Mouse (Mus musculus) kidney, postnatal 0 days (tissue): ENCODE measurements around the gene Ccser1. TPM values are rescaled to one million over a fixed set of nuclear protein-coding genes. Genes with fewer than 3 reads are reported as not detected.

Experiments used
- ATAC-seq: fragments of 200-750 bp; cut with Nextera tagmentation; replicated peaks from 2 replicates; pipeline ENCODE4 v1.8.0; 2017; ENCODE audit warnings: low read depth, moderate number of reproducible peaks, moderate TSS enrichment, moderate library complexity; ENCODE audit not compliant: low FRiP score
- DNase-seq: peaks from one replicate; pipeline ENCODE4 v3.0.0-alpha.2; 2016; ENCODE audit warnings: low spot score
- H3K27ac ChIP-seq: fragments of 300-500 bp; sonication (generic); 2 replicates; pipeline ENCODE4 v1.5.1; 2014; ENCODE audit warnings: mild to moderate bottlenecking
- H3K27me3 ChIP-seq: fragments of 300-500 bp; sonication (generic); 2 replicates; pipeline ENCODE4 v1.6.1; 2014; ENCODE audit warnings: low read length, mixed read lengths; ENCODE audit not compliant: insufficient read depth
- H3K36me3 ChIP-seq: fragments of 300-500 bp; sonication (generic); 2 replicates; pipeline ENCODE4 v1.6.1; 2014; ENCODE audit warnings: low read length, mixed read lengths; ENCODE audit not compliant: insufficient read depth
- H3K4me1 ChIP-seq: fragments of 300-500 bp; sonication (generic); replicated peaks from 2 replicates; pipeline ENCODE4 v1.6.1; 2014; ENCODE audit warnings: antibody characterized with exemption, low read length, mixed read lengths; ENCODE audit not compliant: insufficient read depth
- H3K4me2 ChIP-seq: fragments of 300-500 bp; sonication (generic); 2 replicates; pipeline ENCODE4 v1.6.1; 2014; ENCODE audit warnings: mild to moderate bottlenecking, low read length, moderate library complexity, mixed read lengths
- H3K4me3 ChIP-seq: fragments of 300-500 bp; sonication (generic); replicated peaks from 2 replicates; pipeline ENCODE4 v1.5.1; 2014; ENCODE audit warnings: low read depth, low read length
- H3K9ac ChIP-seq: fragments of 300-500 bp; sonication (generic); 2 replicates; pipeline ENCODE4 v1.6.1; 2014; ENCODE audit warnings: low read depth, low read length
- H3K9me3 ChIP-seq: fragments of 300-500 bp; sonication (generic); replicated peaks from 2 replicates; pipeline ENCODE4 v1.6.1; 2016; ENCODE audit warnings: low read length, inconsistent platforms, mixed read lengths
- CTCF ChIP-seq: IDR thresholded peaks from 2 replicates; pipeline ENCODE4 v1.5.1; 2016; ENCODE audit warnings: antibody characterized with exemption, low read depth, mild to moderate bottlenecking, moderate library complexity
- WGBS: fragments of 180-500 bp; shearing (Covaris S2); extraction: QIAGEN DNeasy Blood & Tissue Kit; methylation state at CpG from one replicate; pipeline ENCODE4 v1.1.7; 2014; 5-methylcytosine and 5-hydroxymethylcytosine counted together
- polyA plus RNA-seq: library from polyadenylated mRNA; unstranded; fragments of >200 nt; fragmentation: Nextera tagmentation; extraction: Ambion mirVana; gene quantifications from 2 replicates; pipeline ENCODE4 v1.2.1, GENCODE M21; 2015

Gene Ccser1
- polyA plus RNA-seq, 1 experiment from 2014 or later = 16.7 TPM

DNA sequence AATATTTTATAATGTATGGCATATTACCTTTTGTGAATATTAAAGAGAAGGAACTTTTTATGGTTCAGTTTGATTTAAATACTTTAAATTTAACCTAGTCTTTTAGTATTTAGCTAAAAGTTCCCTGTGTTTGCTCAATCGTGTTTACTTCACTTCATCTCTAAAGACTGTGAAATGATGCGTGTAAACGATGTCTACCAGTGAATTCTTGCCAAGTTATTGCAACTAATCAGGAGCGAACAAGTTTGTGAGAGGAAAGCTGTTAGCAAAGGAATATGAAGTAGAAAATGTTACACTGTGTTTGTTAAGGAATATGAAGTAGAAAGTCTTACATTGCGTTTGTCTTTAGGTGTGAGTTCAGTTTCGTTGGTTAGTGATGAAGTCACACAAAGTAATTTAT is 142.2 kb downstream of the Ccser1 start:
- Histone ChIP-seq H3K27ac (no peak overlapping the region), H3K36me3 (no peaks in the 10 kb centered on the region), H3K27me3 (no peaks in the 10 kb centered on the region), H3K9ac (no peak overlapping the region), H3K9me3 (no peaks in the 10 kb centered on the region), H3K4me3 (no peak overlapping the region), H3K4me1 (no peaks in the 10 kb centered on the region), H3K4me2 (no peak overlapping the region)
- DNase-seq (no peak), ATAC-seq (no peak)
- WGBS = 74% methylated on average over 6 of the region's 6 CpGs
- no peak for TF ChIP-seq CTCF

DNA sequence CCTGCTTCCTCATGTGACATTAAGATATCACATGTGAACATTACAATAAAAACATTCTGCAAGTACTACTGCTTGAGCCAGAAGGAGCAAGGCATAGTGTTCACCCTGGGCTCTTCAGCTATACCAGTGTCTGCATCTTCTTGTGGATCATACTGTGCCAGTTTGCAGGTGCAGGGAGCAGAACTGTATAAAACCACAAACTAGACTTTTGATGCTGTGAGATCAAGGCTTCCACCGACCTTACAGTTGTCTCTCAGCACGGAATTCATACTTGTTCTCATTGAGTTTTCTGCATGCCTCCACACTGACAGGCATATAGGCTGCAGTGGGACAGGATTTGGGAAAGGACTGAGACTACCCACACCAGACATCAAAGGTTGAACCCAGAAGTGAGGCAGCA is 146.0 kb downstream of the Ccser1 start:
- WGBS = 93% methylated on average over 2 of the region's 2 CpGs
- Histone ChIP-seq H3K36me3 (no peaks in the 10 kb centered on the region), H3K9me3 (no peaks in the 10 kb centered on the region), H3K27ac (no peak overlapping the region), H3K27me3 (no peaks in the 10 kb centered on the region), H3K4me1 (no peaks in the 10 kb centered on the region), H3K4me2 (no peak overlapping the region), H3K9ac (no peak overlapping the region), H3K4me3 (no peak overlapping the region)
- DNase-seq (no peak), ATAC-seq (no peak)
- no peak for TF ChIP-seq CTCF

DNA sequence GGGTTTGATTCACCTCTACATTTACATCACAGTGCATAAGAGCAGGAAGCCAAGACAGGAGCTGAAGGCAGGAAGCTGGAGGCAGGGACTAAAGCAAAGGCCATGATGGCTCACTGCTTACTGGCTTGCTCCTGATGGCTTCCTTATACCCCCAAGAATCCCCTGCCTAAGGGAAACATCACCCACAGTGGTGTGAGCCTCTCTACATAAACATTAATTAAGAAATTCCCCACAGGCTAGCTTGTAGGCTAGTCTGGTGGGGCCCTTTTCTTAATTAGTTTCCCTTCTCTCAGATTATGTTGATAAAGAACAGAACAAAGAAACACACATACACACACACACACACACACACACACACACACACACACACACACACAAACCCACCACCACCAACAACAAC is 148.9 kb downstream of the Ccser1 start:
- ATAC-seq = no peak
- H3K27me3 ChIP-seq = no peaks in the 10 kb centered on the region
- TF ChIP-seq CTCF = no peak
- H3K9me3 ChIP-seq = no peaks in the 10 kb centered on the region
- H3K27ac ChIP-seq = no peak overlapping the region
- no peaks in the 10 kb centered on the region for H3K4me1 ChIP-seq
- H3K4me2 ChIP-seq = no peak overlapping the region
- no peak overlapping the region for H3K4me3 ChIP-seq
- DNase-seq = no peak
- H3K9ac ChIP-seq = no peak overlapping the region
- no peaks in the 10 kb centered on the region for H3K36me3 ChIP-seq

DNA sequence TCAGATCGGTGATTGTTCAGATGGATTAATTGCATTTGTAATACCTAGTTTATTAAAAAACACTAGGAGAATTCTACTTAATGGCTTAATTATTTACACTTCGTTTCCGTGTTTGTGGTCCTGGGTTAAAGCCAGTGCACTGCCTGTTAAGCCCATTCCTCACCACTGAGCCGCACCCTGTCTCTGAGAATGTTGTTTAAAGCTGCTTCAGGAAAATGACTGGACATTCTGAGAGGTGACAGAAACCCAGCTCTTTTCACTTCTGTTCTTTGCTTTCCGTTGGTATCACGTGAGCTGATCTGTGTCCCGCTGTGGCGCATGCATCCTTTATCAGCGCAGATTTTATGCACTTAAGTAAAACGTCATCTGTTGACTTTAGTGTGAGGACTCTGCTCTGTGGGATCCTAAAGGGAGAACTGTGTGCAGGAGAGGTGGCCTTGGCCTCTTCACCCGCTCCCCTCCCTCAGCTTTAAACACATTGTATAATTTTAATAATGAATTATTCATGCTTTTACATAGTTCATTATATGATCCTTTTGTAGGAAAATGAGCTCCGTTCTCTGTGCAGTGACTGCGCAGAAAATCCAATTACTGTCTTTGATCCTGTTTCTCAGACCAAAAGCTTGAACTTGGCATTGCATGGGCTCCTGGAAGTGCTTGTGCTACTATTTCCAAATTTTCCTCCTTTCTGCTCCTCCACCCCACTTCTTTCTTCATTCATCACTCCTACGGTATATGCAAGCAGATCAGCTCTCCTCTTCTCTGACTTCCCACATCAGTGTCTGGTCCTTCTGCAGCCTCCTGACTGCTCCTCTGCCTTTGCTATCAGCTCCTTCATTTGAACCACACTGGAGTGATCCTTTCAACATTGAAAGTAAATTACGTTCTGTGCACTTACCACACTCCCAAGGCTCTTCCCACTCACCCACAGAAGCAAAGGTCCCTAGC is 149.7 kb downstream of the Ccser1 start:
- no peak overlapping the region for H3K4me2 ChIP-seq

DNA sequence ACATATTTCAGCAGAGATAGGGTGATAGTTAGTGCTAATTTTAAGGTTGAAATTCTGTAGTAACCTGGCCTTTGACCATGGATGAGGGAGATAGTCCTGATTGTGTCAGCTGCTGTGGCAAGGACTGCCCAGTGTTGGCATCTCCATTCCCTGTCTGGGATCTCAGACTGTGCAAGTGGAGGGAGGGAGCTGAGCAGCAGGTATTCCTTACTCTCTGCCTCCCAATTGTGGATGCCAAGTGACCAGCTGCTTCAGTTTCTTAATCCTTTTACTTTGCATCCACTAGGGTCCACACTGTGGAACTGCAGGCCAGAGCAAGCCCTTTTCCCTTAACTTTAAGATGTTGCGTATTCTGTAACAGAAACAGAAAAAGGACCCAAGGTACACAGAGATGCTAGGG is 154.3 kb downstream of the Ccser1 start:
- no peak overlapping the region for H3K4me3 ChIP-seq
- no peaks in the 10 kb centered on the region for H3K9me3 ChIP-seq
- no peak for TF ChIP-seq CTCF
- DNase-seq (no peak), ATAC-seq (no peak)
- H3K4me1 ChIP-seq = no peaks in the 10 kb centered on the region
- H3K27me3 ChIP-seq = no peaks in the 10 kb centered on the region
- WGBS = 97% methylated on average over 1 of the region's 1 CpGs
- H3K4me2 ChIP-seq = no peak overlapping the region
- no peak overlapping the region for H3K27ac ChIP-seq
- no peaks in the 10 kb centered on the region for H3K36me3 ChIP-seq
- no peak overlapping the region for H3K9ac ChIP-seq

More for the DNA sequence above, 149.7 kb downstream of the Ccser1 start:
- Histone ChIP-seq H3K9me3 (no peaks in the 10 kb centered on the region), H3K36me3 (no peaks in the 10 kb centered on the region), H3K27ac (no peak overlapping the region), H3K9ac (no peak overlapping the region), H3K4me3 (no peak overlapping the region), H3K4me1 (no peaks in the 10 kb centered on the region), H3K27me3 (no peaks in the 10 kb centered on the region)
- TF ChIP-seq CTCF = no peak
- DNase-seq = no peak
- ATAC-seq = no peak
- 73% methylated on average over 15 of the region's 15 CpGs for WGBS

DNA sequence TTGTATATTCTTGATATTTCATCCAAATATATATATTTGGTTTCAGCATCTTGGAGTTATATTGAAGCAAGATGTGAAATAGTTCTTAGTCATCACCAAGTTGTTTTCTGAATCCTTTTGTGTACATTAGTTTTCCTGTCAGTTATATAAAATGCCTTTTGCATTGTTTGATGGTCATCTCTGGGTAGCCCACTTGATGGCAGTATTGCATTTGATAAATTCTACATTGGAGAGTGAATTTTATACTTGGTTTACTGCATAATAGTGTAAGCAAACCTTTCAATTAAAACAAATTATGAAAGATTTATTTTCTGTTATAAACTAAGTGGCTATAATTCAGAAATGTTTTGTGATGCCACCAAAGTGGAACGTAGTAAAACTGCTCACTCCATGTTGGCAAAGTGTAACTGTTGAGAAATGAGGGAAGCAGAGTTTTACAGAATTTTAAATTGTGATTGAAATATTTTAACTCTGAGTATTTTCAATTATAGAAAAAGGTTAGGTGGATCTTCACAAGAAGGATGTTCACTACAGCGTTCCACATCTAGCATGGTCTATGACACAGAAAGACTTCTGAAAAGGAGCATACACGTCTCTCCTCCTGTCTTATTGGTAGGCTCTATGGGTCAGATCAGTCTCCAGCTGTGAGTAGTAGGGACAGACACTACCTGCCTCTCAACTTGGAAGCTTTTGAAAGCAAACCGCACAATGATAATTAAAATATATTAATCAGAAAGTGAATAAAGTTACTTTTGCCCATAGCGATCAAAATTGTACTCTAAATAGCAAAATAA is 167.1 kb downstream of the Ccser1 start:
- WGBS = 76% methylated on average over 5 of the region's 5 CpGs
- Histone ChIP-seq H3K4me2 (no peak overlapping the region), H3K27me3 (no peaks in the 10 kb centered on the region), H3K9me3 (no peaks in the 10 kb centered on the region), H3K27ac (no peak overlapping the region), H3K4me3 (no peak overlapping the region), H3K9ac (no peak overlapping the region), H3K4me1 (no peaks in the 10 kb centered on the region), H3K36me3 (no peaks in the 10 kb centered on the region)
- ATAC-seq (no peak), DNase-seq (peak; percentile 53)
- TF ChIP-seq CTCF = peak; percentile 71
